Mouse (Mus musculus): ENCODE data around the gene Uhrf1bp1l. TPM values are rescaled to one million over a fixed set of nuclear protein-coding genes. Genes with fewer than 3 reads are reported as not detected.
"Not testable (repeated sequence)": the region's sequence is repeated elsewhere in the genome, so short reads cannot be mapped to it uniquely, and the experiment has no call there.

Gene Uhrf1bp1l
- total RNA-seq (2021) = 10 to 100 TPM; 69.0 to 71.5 TPM
- long read RNA-seq, experiment 1, full-length matches to known transcripts = 3 of 10 reads
- long read RNA-seq, experiment 1, partial matches to known transcripts = 2 of 10 reads
- long read RNA-seq, experiment 1, other reads (novel, unspliced or antisense) = 5 of 10 reads
- long read RNA-seq, experiment 2, full-length matches to known transcripts = 1 of 33 reads
- long read RNA-seq, experiment 2, partial matches to known transcripts = 22 of 33 reads
- long read RNA-seq, experiment 2, other reads (novel, unspliced or antisense) = 10 of 33 reads

DNA sequence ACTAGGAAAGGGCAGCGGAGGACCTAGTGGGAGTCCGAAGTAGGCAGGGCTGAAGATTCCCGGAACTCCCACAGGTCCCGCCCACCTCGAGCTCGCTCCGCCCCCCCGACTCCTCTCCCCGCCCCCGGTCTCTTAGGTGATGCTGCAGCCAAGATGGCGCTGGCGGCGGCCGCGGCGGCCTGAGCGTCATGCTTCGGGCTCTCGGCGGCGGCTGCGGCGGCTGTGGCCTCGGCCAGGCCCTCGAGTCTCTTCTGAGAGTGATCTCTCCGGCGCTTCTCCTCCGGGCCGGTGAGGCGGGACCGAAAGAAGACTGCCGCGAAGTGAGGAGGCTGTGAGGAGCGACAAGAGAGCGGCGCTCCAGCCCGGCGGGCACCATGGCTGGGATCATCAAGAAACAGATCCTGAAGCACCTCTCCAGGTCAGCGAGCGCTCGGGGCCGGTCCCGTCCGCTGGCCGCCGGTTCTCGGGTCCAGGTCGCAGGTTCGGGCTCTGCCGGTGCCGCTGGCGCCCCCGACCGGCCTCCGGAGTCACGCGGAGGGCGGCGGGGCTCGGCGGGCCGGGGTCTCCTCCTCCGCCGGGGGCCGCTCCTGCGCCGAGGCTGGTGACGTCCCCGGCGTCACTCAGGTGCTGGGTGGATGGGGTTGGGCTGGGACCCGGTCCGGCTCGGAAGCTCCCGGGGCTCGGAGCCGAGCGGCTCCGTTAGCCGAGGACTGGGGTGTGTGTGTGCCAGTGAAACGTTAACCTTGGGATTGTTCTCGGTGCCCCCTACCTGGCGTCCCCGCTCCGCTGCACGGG is at the start of gene Uhrf1bp1l:
Gene Uhrf1bp1l (plus strand): TSS at position 121 of the 795 bp plus-strand sequence.
- DNase-seq (ENCODE audit: low spot score in 2 of 2) = peak; percentile 83 to 85

DNA sequence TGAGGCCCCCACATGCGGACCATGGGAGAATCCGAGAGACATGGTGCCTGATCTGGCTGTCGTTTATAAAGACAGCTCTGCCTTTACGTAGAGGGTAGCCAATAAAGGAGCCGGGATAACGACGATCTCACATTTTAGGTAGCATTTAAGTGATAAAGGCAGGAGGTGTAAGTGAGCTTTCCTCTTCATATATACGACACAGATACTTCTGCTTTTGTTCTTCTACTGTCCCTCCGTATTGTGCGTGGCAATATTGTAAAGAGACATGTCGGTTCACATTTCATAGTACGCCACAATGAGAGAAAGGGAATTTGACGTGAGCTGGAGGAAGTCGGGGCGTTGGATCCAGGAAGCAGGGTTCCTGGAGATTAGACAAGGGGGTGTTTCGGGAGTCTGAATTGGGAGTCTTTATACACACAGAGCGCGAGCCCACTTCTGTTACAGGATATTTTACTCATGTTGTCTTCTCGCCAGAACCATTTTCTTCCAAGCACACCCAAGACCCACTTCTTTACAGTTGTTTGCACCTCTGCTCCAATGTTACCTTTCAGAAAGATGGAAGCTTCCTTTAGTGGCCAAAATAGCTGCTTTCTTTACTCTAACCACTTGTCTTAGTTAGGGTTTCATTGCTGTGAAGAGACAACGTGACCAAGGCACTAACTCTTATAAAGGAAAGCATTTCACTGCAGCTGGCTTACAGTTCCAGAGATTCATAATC is 49.4 kb upstream of the Uhrf1bp1l start:
- no peak for DNase-seq (ENCODE audit: low spot score in 2 of 2)

DNA sequence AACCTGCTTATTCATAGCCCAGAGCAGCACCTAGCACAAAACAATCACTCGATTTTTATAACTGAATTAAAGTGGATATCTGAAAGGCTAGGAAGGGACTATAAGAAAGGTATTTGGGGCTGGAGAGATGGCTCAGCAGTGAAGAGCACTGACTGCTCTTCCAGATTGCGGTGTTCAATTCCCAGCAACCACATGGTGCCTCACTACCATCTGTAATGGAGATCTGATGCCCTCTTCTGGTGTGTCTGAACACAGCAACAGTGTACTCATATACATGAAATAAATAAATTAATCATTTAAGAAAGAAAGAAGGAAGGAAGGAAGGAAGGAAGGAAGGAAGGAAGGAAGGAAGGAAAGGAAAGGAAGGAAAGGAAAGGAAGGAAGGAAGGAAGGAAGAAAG is 48.5 kb upstream of the Uhrf1bp1l start:
- not testable (repeated sequence) for DNase-seq (ENCODE audit: low spot score in 2 of 2)

DNA sequence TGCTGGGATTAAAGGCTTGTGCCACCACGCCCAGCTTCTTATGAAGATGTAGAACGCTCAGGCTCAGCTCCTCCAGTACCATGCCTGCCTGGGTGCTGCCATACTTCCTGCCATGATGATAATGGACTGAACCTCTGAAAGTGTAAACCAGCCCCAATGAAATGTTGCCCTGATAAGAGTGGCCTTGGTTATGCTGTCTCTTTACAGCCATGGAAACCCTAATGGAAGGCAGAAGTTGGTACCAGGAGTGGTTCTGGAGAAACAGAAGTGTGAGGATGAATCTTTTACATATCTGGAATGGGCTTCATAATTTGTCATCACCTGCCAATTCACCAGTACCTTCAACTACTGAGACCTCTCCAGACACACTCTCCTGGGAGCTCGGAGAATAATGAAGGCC is 46.8 kb upstream of the Uhrf1bp1l start:
- no peak for DNase-seq (ENCODE audit: low spot score in 2 of 2)

- DNase-seq (ENCODE audit: low spot score in 2 of 2) = no peak
These were observed 41.7 kb upstream of the Uhrf1bp1l start for GRCm38 (mm10) chr10:89703042-89703441.

DNA sequence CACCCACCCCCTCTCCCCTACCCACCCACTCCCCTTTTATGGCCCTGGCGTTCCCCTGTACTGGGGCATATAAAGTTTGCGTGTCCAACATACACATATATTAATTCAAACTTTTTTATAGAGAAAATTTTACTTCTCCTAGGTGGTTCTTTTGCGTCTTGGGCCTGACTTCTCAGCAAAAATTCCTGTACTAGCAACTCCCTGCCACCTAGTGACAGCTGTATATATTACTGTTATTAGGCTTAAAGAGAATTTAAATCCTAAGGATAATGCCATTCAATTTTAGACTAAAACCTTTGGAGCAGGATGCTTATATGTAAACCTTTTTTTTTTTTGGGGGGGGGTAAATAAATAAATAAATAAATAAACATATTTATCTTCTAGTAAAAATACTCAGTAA is 37.4 kb upstream of the Uhrf1bp1l start:
- no peak for DNase-seq (ENCODE audit: low spot score in 2 of 2)

GRCm38 (mm10) chr10:89708720-89709119 is 36.1 kb upstream of the Uhrf1bp1l start:
- no peak for DNase-seq (ENCODE audit: low spot score in 2 of 2)

- no peak for DNase-seq (ENCODE audit: low spot score in 2 of 2)
These were observed 29.9 kb upstream of the Uhrf1bp1l start for GRCm38 (mm10) chr10:89714910-89715309.

DNA sequence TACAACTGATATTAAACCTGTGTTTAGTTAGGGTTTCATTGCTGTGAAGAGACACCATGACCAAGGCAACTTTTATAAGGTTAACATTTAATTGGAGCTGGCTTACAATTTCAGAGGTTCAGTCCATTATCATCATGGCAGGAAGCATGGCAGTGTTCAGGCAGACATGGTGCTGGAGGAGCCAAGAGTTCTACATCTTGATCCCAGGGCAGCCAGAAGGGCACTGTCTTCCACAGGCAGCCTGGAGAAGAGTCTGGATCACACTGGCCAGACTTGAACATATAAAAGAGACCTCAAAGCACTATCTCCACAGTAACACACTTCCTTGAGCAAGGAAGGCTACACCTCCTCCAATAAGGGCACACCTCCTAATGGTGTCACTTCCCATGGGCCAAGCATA is 24.5 kb upstream of the Uhrf1bp1l start:
- DNase-seq (ENCODE audit: low spot score in 2 of 2) = no peak

- DNase-seq (ENCODE audit: low spot score in 2 of 2) = no peak
These were observed 24.0 kb upstream of the Uhrf1bp1l start for GRCm38 (mm10) chr10:89720796-89721195.

DNA sequence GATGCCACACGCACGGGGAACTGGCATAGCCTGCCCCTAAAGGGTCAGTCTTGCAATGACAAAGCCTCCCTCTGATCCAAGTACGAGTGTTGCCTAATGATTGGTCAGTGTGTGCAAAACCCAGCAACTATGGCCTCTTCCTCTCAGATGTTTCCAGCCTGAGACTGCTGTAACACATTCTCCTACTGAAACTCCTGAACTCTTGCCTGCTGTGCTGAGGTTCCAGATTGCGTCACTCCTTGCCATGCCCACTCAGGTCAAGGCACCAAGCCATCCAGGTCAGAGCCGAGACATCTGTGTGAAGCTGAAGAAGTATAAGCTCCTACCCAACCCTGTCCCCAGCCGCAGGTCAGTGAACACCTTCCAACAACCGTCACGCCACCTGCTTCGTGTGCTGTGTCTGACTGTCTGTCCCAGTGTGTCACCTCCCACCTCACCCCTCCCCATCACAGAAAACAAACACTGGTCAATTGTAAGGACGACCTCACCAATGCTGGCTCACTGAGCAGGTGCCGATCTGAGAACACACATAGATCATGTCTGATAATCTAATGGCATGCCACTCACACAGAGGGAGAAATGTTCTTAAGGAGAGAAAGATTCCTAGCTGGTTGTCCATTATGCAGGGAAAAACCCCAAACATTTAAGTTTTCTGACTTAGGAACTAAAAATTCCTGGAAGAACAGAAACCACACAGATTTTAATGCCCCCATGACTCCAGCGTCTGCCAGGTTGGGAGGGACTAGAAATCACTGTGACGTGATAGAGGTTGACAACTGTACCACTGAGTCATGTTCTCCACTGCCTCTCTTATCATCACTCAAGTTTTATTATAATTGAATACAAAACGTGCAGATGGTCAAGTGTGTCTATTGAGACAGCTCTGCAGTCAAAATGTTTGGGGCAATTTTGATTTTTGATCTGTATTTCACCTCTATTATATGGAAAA is 22.3 kb upstream of the Uhrf1bp1l start:
- DNase-seq (ENCODE audit: low spot score in 2 of 2) = no peak

- DNase-seq (ENCODE audit: low spot score in 2 of 2) = no peak
These were observed 14.4 kb upstream of the Uhrf1bp1l start for GRCm38 (mm10) chr10:89730386-89730785.

DNA sequence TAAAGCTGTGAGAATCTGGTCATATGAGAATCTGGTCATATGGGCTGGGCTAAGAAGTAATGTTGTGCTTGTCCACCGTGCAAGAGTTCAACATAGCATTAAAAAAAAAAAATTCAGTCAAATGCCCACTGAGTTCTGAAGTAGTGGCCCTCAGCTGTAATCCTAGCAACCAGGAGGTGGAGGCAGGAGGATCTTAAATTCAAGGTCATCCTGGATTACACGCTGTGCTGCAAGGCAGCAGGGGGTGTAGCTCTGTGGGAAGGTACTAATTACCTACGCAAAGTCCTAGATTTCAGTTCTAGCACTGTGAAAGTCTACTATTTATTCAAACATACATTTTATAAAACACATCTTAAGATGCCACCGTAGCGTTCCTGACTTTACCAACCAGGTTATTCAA is 13.4 kb upstream of the Uhrf1bp1l start:
- DNase-seq (ENCODE audit: low spot score in 2 of 2) = no peak

- peak; percentile 78 to 87 for DNase-seq (ENCODE audit: low spot score in 2 of 2)
These were observed 12.6 kb upstream of the Uhrf1bp1l start, which contains the start of gene Actr6 for GRCm38 (mm10) chr10:89732001-89732794. Actr6 (minus strand) TSS chr10:89732295.

DNA sequence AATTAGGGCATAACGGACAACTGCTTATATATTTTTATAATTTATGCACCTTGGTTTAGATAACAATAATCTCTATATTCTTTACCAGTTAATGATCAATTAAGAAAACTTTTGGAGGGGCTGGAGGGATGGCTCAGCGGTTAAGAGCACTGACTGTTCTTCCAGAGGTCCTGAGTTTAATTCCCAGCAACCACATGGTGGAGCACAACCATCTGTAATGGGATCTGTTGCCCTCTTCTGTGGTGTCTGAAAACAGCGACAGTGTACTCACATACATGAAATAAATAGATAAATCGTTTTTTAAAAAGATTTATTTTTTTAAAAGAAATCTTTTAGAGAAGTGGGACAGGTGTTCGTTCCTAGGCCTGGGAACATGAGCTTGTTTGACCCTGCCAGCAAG is 7.7 kb upstream of the Uhrf1bp1l start:
- DNase-seq (ENCODE audit: low spot score in 2 of 2) = no peak

GRCm38 (mm10) chr10:89737887-89738286 is 6.9 kb upstream of the Uhrf1bp1l start:
- no peak for DNase-seq (ENCODE audit: low spot score in 2 of 2)

GRCm38 (mm10) chr10:89738395-89738794 is 6.4 kb upstream of the Uhrf1bp1l start:
- DNase-seq (ENCODE audit: low spot score in 2 of 2) = no peak

- no peak for DNase-seq (ENCODE audit: low spot score in 2 of 2)
These were observed 5.1 kb upstream of the Uhrf1bp1l start for GRCm38 (mm10) chr10:89739703-89740102.

DNA sequence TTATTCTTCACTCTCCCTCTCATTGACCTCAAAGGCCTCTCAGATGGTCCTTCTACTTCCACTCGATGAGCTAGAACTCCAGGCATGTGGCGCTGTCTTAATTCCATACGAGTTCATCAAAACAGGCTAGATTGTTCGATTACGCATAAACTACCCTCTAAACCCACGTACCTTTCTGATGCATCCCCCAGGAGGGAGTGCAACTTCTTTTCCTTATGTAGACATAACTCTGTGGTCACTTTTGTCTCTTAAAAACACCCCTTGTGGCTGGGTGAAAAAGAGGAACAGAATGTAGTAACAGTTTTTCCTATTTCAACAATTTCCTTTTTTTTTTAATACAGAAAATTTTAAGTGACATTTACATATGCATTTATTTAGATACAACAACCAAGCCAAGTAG is 3.8 kb upstream of the Uhrf1bp1l start:
- no peak for DNase-seq (ENCODE audit: low spot score in 2 of 2)

DNA sequence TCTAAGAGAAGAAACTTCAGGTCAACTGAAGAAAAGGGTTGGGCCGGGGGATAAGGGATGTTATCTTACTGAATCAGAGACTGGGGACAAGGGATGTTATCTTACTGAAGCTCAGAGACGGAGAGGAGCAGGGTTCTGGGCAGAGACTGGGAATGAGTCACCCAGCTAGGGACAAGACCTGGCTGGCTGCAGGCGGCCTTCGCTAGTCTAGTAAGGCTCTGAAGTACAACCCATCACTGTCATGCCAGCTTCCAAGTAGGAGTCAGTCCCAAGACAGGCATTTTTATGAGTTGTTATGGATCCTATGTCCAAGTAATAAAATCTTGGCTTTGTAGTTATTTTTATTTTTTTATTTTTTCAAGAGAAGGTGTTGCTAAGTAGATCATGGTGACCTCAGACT is 1.5 kb upstream of the Uhrf1bp1l start:
- no peak for DNase-seq (ENCODE audit: low spot score in 2 of 2)

All from adrenal gland, postnatal 4 days (tissue).